Mouse (Mus musculus) thymus, postnatal 36 days (tissue): Measurements from ENCODE around the gene Keap1.
"Not testable (repeated sequence)": the region's sequence is repeated elsewhere in the genome, so short reads cannot be mapped to it uniquely, and the experiment has no call there.

ENCODE experiments used
- DNase-seq, 2 experiments: peaks; one replicate each; pipeline ENCODE4 v3.0.0; 2022; ENCODE audit warnings: mixed read lengths in 2 of 2

Gene Keap1

DNA sequence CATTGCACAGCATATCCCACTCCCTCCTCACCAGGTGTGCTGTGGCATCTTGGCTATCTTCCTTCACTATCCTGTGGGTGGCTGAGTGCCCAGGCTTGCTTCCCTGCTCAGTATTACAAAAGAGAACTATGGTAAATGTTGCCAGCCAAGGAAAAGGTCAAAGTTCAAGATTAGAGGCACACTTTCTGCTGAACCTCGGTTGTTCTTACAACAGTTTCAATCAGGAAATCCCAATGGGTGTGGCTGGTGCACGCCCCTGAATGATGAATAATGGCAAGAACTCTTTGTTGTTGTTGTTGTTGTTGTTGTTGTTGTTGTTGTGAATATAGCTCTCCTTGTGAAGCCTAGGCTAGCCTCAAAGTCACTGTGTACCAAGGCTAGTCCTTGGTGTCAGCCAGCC lies 22.7 kb upstream of the Keap1 start:
- DNase-seq, result no peak

DNA sequence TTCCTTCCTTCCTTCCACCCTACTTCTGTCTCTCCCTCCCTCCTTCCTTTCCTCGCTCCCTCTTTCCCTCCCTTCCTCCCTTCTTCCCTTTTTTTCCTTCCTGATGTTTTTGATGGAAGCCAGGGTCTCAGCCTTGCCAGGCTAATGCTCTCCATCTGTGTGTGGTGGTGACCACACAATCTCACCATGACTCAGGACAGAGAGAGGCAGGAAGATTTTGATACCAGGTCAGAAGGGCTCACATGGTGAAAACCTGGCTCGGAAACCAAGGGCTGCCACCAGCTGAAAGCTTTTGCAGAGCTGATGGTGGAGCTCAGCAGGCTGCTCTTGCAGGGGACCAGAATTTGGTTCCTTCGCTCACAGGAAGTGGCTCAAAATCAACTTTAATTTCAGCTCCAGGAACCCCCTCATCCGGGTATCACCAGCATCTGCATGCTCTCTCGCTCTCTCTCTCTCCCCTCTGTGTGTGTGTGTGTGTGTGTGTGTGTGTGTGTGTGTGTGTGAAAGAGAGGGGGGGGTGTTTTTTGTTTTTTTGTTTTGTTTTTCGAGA lies 21.4 kb upstream of the Keap1 start:
- DNase-seq, result no peak

DNA sequence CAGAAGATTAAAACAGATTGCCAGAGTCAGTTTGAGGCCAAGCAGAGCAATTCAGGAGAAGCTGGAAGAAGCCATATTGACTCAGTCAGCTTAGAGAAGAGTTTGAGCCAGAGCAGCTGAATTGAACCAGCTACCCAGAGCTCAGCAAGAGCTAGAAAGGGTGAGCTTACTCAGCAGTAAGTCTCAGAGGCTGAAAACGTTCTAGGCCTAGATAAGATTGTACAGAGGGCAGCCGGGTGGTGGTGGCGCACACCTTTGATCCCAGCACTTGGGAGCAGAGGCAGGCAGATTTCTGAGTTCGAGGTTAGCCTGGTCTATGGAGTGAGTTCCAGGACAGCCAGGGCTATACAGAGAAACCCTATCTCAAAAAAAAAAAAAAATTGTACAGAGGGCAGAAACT lies 17.2 kb upstream of the Keap1 start:
- DNase-seq, result not testable (repeated sequence)

DNA sequence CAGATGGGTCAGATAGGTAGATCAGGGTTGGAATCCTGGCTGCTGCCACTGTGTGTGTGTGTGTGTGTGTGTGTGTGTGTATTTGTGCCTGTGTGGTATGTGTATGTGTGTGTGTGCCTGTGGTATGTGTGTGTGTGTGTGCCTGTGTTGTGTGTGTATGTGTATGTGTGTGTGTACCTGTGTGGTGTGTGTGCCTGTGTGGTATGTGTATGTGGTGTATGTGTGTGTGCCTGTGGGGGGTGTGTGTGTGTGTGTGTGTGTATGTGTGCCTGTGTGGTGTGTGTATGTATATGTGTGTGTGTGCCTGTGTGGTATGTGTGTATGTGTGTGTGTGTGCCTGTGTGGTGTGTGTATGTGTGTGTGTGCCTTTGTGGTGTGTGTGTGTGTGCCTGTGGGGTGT lies 15.5 kb upstream of the Keap1 start:
- no peak for DNase-seq

DNA sequence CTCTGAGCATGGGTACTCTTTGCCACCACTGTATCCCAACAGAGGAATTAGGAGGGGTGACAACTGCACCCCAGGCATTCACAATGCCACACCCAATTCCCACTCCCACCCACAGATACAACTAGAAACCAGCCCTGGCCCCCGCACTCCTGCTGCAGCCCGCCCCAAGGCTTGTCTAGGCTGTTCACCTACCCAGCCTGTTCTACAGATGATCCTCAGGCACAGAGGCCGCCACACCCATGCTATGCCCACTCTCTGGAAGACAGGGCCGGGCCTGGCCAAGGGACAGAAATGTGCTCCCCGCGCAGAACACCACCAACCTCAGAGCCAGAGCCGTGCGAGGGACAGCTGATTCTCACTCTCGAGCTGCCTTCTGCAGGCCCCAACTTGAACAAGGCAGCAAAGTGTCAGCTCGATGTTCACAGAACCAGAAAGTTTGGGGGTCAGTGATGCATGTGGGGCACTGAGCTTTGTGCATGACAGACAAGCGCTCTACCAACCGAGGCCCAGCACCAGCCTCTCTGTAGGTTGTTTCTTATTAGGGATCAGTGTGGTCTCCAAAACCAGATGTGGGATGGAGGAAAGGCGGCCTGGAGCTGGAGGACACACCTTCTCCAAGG lies 12.1 kb upstream of the Keap1 start:
- no peak for DNase-seq

DNA sequence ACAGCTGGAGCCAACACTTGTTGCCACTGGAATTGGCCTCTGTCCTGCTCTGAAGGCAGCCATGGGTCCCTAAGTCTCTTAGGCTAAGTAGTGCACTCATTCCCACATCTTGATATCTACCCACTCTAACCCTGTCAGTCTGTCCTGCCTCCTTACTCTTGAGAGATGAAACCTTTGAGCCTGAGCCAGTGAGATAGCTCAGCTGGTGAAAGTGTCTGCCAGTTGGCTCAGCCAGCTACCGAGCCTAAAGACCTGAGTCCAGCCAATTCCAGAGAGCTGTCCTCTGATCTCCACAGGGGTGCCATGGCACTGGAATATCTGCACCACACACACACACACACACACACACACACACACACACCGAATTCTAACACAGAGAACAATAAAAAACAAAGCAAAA lies 11.3 kb upstream of the Keap1 start:
- DNase-seq, result no peak

DNA sequence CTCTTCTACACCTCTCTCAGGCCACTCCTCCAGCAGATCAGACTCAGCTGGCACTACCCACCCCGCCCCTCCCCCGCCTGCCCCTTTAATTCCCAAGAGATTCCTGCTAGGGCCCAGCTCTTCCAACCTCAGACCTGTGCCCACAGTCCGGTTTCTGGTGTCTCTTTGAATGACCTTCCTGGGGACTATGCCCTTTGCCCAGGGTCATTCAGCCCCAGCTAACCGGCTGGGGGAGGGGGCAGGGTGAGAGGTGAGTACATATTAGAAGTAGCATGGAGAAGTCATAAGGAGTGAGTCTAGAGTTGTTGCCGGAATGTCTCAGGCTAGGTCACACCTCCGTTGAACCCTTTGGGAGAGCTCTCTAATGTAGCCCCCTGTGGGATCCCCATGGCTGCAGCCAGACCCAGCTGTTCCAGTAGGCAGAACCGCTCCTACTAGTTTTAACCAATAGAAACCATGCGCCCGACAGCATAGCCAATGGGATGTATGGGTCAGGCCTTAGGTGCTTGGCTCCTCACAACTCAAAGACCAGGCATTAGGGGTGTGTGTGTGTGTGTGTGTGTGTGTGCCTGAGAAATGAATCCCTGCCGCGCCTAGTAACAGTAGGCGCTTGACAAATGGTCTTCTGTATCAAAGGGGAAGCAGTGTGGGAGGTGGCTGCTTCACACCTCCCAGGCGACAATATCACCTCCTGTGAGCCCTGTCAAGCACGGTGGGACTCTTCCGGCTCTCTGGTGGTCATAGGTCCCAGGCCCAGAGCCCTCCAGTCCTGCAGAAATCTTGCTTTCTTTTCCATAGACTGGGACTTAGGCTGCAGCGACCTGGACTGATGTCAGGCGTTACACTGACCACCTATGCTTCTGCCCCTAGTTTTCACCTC lies 10.7 kb upstream of the Keap1 start:
- DNase-seq, result no peak

DNA sequence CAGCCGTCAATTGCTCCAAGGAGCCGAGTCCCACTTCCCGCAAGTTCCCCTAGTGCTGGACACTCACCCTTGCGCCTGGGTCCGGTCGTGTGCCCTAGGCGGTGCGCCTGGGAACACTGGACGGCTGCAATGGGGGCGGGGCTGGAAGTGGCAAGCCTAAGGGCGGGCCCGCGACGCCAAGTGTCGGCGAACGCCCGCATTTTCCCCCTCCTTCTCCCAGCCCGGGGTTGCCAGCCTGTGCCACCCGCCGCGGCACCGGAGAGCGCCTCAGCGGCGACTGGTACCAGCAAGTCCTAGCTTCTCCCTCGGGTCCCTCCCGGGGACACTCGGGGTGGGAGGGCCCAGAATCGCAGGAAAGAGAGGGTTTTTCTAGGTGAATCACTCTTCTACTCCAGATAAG lies 9.2 kb upstream of the Keap1 start, which contains the start of gene S1pr5:
Gene S1pr5, minus strand, starts transcription at position 118 of the 400 bp plus-strand sequence.
- DNase-seq, result no peak

DNA sequence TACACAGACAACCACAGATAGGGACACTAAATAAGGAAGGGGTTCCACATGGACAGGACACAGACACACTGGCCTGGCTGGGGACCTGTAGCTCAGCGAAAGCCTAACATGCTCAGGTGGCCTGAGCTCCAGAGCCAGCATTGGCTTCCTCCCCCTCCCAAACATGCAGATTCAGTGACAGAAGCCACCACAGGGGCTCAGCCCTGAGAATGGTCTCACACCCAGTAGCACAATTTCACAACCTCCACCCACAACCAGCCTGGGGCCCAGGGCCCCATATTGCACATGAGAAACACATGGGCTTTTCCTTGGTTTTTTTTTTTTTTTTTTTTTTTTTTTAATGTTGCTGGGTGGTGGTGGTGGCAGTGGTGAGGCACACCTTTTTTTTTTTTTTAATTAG lies 7.2 kb upstream of the Keap1 start:
- DNase-seq, result no peak

DNA sequence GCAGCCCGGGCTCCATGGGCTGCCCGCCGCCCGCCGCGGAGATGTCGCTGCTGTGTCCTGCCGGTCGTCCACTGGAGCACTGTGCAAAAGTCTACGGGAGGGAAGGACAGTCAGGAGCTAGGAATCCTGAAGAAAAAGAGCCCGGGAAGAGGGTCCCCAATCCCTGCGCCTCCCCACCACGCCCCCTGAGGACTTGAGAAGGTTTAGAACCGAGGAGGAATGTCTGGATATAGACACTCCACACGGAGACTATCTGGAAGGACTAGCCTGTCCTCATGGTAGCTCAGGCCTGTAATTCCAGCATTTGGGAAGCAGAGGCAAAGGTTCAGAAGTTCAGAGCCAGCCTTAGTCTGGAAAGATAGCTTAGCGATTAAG lies 5.9 kb upstream of the Keap1 start:
- DNase-seq, result no peak

DNA sequence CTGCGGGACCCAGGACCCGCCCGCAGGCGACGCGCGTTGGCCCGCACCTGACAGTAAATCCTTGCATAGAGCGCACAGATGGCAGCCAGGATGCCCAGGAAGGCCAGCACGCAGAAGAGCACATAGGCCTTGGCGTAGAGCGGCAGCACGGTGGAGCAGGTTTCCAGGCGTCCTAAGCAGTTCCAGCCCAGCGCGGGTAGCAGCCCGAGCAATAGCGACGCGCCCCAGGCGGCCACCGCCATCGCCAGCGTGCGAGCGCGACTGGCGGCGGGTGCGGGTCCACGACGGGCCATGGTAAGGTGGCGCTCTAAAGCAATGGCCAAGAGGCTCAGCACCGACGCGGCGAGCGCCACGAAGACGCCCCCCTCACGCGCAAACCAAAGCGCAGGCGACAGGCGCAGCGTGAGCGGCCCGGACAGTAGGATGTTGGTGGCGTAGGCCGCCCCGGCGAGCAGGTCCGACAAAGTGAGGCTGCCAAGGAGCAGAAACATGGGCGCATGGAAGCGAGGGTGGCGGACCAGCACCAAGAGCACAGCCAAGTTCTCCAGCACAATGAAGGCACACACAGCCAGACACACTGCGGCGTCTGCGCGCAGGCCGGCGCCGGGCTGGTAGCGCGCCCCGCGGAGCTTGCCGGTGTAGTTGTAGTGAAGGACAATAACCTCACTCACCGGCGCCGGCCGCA lies 5.4 kb upstream of the Keap1 start:
- DNase-seq, result no peak

DNA sequence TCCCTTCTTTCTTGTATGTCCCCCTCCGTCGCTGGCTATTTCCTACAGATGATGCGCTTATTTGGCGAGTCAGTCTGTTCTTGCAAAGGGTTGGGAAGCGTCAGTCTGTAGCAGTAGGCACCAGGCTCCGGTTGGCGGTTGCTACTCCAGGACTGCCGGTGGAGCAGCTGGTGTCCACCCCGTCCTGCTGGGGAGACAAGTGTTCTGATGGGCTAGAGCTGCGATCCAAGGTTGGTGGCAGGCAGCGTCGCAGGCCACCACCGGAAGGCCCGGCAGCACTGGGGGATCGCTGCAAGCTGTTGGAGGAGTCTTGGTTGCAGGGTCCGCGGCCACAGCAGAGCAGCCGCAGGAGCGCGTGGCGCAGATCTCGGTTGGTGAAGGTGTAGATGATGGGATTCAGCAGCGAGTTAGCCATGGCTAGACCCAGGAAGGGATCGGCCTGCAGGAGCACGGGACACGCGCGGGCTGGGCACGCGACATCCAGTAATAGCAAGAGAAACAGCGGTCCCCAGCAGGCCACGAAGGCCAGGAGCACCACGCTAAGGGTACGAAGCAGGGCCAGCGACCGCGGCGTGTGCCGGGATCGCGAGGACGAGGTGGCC lies 4.8 kb upstream of the Keap1 start:
- no peak for DNase-seq

DNA sequence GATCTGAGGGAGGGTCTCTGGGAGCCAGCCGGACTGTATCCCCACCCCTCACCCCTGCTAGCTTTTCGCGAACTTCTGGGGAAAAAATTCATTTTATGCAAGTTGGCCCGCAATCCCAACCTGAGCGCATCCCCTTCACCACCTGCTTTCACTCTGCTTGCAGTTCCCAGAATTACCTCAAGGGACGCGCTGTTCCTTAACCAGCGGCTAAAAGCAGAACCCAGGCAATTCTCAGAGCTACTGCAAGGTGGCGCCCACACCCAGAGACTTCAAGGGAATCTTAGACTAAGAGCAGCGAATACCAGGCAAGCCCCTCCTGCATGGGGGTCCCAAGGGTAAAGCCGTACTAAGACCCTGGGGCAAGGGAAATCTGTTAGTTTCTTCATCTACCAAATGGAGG lies 2.2 kb upstream of the Keap1 start:
- DNase-seq, result peak; percentile 82 to 86

DNA sequence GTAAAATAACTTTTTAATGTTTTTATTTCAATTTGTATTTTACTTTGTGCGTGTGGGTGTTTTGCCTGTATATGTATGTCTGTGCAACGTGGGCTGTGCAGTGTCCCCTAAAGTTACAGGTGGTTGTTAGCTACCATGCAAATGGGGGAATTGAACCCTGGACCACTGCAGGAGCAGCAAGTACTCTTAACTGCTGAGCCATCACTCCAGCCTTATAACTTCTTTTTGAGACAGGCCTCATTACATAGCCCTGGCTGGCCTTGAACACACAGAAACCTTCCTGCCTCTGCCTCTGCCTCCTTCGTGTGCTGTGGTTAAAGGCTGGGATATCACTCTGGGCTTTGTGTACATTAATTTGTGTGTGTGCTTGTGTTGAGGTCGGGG lies 296 bp upstream of the Keap1 start:
- no peak for DNase-seq

DNA sequence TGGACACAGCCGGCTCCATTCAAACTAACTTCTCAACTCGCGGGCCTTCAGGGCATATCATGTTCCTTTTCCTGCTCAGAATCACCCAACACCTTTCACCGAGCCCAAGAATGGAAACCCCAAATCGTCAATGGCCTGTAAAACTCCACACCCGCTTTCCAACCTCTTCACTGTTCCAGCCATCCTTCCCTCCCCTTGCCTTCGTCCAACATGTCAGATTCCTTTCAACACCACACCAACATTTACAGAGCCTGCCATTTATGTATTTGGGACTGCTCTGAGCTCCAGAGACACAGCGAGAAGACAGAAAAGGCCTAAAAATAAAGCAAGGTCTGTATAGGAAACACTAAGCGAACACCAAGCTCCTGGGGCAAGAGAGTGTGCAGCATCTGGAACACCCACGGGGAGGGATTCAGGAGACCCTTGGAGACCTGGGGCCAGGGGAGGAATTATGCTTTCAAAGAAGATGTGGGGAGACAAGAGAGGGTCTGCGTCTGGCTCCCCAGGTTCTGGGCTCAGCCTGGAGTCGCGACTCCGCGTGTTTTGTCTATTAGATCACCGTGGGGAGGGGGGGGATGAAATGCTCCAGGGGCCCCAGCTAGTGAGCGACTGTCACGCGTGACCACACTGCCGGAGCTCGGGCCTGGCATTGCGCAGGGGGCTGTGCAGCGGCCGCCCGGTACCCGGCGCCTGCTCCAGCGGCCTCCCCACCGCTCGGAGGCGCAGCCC lies 993 bp downstream of the Keap1 start:
- DNase-seq, result no peak

DNA sequence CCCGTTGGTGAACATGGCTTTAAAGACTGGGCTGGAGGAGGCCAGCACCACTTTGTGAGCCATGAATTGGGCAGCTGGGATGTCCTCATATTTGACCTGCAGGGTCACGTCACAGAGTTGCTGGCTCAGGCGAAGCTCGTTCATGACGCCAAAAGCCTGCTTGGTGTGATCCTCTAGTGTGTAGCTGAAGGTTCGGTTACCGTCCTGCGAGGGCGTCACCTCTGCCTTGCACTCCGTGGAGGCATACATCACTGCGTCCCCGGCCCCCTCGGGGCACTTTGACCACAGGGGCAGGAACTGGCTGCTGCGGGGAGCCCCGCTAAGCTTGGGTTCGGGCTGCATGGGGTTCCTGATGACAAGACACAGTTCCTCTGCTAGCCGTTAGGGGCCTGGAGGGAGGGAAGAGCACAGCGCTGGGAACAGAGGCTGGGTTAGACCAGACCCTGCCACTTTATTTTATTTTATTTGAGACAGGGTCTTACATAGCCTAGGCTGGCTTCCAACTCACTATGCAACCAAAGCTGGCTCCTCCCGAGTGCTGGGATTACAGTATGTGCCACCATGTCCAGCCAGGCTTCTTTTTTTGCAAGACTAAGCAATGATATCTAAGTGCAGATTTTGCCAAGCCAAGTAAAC lies 1.7 kb downstream of the Keap1 start:
- DNase-seq, result peak; percentile 54 to 62

DNA sequence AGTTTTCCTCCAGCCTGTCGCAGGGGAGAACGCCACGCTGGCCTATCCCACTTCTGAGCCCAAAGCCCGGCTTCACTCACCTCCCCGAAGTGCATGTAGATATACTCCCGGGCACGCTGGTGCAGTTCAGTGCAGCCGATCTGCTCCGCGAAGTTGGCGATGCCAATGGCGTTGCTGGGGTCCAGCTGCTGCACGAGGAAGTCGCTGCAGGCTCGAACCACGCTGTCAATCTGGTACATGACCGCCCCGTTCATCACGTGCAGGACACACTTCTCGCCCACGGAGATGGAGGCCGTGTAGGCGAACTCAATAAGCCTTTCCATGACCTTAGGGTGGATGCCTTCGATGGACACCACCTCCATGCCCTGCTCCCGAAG lies 2.2 kb downstream of the Keap1 start:
- DNase-seq, result no peak

DNA sequence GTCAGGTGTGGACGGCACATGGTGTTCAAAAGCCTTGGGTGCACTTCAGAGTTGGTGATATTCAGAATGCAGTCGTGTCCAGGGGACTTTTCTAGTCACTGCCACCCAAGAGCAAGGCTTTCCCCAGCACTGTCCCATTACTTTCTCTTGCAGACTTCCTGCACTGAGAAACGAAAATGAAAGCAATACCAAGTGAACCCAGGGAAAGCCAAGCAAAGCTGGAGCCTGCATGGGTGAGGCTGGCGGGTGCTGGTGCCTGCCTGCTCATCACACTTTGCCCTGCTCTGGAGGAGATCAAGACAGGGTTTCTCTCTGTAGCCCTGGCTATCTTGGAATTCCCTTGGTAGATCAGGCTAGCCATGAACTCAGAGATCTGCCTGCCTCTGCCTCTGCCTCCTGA lies 3.8 kb downstream of the Keap1 start:
- DNase-seq, result no peak

DNA sequence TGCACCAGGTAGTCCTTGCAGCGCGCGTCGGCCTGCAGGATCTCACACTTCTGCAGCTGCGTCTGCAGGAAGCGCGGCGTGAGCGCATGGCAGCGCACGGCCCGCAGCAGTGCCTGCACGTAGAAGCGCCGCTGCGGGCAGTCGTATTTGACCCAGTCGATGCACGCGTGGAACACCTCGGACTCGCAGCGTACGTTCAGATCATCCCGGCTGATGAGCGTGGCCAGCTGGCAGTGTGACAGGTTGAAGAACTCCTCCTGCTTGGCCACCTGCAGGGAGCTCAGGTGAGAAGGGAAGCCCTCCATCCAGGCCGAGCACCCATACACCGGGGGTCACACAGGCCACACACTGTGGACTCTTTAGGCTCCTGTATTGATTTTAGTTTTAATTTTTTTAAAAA lies 5.4 kb downstream of the Keap1 start:
- DNase-seq, result no peak

DNA sequence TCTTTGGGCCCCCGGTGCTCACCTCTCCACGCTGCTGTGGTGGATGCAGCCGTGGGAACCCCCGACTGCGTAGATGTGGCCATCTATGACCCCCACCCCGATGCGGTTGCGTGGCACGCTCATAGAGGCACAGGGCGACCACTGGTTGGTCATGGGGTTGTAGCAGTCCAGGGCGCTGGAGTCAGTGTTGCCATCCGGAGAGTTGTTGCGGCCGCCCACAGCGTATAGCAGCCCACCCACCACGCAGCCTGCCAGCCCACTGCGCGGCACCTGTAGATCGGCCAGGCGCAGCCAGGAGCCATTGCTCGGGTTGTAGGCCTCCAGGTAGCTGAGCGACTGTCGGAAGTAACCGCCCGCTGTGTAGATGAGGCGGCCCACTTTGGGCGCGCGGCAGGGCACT lies 5.8 kb downstream of the Keap1 start:
- DNase-seq, result no peak

DNA sequence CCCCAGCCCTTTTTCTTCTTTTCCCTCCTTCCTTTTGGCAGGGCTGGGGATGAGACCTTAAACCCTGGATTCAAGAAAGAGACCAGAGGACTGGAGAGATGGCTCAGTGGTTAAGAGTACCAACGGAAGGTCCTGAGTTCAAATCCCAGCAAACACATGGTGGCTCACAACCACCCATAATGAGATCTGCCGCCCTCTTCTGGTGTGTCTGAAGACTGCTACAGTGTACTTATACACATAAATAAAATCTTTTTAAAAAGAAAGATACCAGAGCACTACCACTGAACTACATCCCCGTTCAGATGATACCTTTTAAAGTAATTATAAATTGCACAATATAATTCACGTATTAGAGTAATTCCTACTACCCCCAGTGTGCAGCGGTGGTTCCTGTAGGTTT lies 6.3 kb downstream of the Keap1 start:
- no peak for DNase-seq

DNA sequence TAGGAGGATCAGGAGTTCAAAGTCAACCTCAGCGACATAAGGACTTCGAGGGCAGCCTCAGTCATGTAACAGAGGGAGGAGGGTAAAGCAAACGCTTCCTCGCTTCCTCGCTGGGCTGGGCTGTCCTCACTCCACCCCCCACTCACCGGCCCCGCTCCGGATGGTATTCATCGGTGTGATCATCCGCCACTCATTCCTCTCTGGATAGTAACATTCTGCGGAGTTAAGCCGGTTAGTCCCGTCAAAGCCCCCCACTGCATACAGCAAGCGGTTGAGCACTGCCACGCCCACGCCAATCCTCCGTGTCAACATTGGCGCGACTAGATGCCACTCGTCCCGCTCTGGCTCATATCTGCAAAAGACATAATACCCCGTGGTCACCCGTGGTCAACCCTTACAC lies 7.6 kb downstream of the Keap1 start:
- no peak for DNase-seq
